Mouse (Mus musculus): ENCODE results near the gene Mef2b. TPM values are rescaled to one million over a fixed set of nuclear protein-coding genes. Genes with fewer than 3 reads are reported as not detected.

The Mef2b gene
- polyA plus RNA-seq, 1 experiment from 2014 or later = 0.45 TPM

DNA sequence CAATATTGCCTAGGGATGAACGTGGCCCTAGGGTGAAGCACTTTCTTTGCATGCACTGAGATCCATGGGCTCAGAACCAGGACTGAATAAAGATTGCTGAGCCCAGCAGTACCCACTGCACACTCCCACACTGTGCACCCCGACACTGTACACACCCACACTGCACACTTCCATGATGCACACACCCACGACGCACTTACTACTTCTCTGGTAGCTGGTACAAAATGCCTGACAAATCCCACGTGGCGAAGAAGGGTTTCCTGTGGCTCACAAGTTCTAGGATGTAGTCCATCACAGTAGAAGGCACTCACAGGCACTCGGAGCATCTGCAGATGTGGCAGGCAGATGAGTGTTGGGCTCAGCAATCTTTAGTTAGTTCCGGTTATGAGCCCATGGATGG, 14.5 kb upstream of the Mef2b start:
- H3K4me1 ChIP-seq (ENCODE audit: control insufficient read depth, insufficient read depth, low read length) = no peaks in the 10 kb centered on the region
- ATAC-seq (replicated peaks; ENCODE audit: insufficient number of reproducible peaks, low FRiP score, low TSS enrichment, low read depth) (no peak), DNase-seq (ENCODE audit: low spot score) (no peak)
- no peak overlapping the region for H3K9ac ChIP-seq (replicated peaks; ENCODE audit: low read length)
- no peaks in the 10 kb centered on the region for H3K9me3 ChIP-seq (replicated peaks; ENCODE audit: control insufficient read depth, low read length)
- no peaks in the 10 kb centered on the region for H3K36me3 ChIP-seq (replicated peaks; ENCODE audit: control insufficient read depth, insufficient read depth, low read depth, low read length)
- peaks cover 5% of the 10 kb centered on the region; the same call in 1 of the 2 replicates for H3K27me3 ChIP-seq (ENCODE audit: control insufficient read depth, insufficient read depth, low read length)
- 65% methylated on average over 8 of the region's 8 CpGs for WGBS
- H3K4me2 ChIP-seq (ENCODE audit: low read depth, low read length) = no peak overlapping the region
- no peak overlapping the region for H3K4me3 ChIP-seq (ENCODE audit: low read depth, low read length)
- H3K27ac ChIP-seq (replicated peaks; ENCODE audit: low read depth, low read length) = no peak overlapping the region

DNA sequence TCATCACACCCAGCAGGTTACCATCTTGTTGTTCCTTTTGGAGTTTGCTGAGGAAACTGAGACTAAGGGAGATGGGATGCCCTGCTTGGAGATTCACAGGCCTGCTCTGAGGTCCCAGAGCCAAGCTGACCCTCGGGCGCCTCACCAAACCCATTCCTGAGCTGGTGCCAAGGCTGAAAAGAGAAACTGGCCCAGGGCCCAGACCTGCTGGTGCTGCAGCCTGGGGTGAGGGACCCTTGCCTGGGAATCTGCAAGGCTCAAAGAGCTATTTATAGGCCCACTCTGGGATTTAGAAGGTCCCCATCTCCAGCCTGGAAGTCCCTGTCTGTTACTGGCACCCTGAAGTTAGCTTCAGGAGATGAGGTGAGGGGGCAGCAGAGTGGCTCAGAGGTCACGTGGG, 11.1 kb upstream of the Mef2b start:
- Histone ChIP-seq H3K4me3 (ENCODE audit: low read depth, low read length) (no peak overlapping the region), H3K36me3 (replicated peaks; ENCODE audit: control insufficient read depth, insufficient read depth, low read depth, low read length) (no peaks in the 10 kb centered on the region), H3K27me3 (ENCODE audit: control insufficient read depth, insufficient read depth, low read length) (no peaks in the 10 kb centered on the region), H3K4me2 (ENCODE audit: low read depth, low read length) (no peak overlapping the region), H3K4me1 (ENCODE audit: control insufficient read depth, insufficient read depth, low read length) (no peaks in the 10 kb centered on the region; the same call in 1 of the 2 replicates), H3K27ac (replicated peaks; ENCODE audit: low read depth, low read length) (no peak overlapping the region), H3K9me3 (replicated peaks; ENCODE audit: control insufficient read depth, low read length) (no peaks in the 10 kb centered on the region), H3K9ac (replicated peaks; ENCODE audit: low read length) (no peak overlapping the region)
- DNase-seq (ENCODE audit: low spot score) (no peak), ATAC-seq (replicated peaks; ENCODE audit: insufficient number of reproducible peaks, low FRiP score, low TSS enrichment, low read depth) (no peak)
- WGBS = 75% methylated on average over 3 of the region's 3 CpGs

DNA sequence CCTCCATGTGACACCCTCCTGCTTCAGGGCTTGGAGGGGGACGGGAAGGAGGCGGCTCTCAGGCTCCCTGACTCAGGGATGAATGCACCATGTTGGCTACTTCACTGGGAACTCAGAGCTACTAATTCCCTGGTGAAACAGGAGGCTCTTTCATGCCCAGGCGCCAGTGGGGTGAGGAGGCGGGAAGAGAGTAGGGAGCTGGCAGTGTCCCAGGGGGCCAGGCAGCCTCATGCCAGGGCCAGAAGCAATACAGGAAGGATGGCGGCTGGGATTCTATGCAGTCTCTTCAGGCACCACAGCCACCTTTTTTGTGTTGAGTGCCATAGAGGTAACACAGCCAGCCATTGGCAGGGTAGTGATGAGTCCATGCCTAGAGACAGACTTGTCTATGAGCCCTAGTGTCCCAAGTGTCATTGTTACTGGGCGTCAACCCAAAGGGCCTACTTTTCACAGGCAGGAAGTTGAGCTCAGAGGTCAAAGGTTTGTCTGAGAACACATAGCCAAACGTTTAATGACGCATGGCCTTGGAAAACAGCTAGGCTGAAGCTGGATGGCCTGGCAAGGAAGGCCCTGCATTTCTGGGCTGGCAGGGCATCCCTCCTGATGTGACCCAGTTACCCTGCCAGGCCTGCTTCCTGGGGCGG, 10.1 kb upstream of the Mef2b start:
- no peak for ATAC-seq (replicated peaks; ENCODE audit: insufficient number of reproducible peaks, low FRiP score, low TSS enrichment, low read depth)
- Histone ChIP-seq H3K36me3 (replicated peaks; ENCODE audit: control insufficient read depth, insufficient read depth, low read depth, low read length) (no peaks in the 10 kb centered on the region; the same call in none of the 2 replicates), H3K9ac (replicated peaks; ENCODE audit: low read length) (no peak overlapping the region), H3K4me2 (ENCODE audit: low read depth, low read length) (no peak overlapping the region), H3K27me3 (ENCODE audit: control insufficient read depth, insufficient read depth, low read length) (no peaks in the 10 kb centered on the region), H3K4me1 (ENCODE audit: control insufficient read depth, insufficient read depth, low read length) (no peaks in the 10 kb centered on the region; the same call in 1 of the 2 replicates), H3K27ac (replicated peaks; ENCODE audit: low read depth, low read length) (no peak overlapping the region), H3K9me3 (replicated peaks; ENCODE audit: control insufficient read depth, low read length) (no peaks in the 10 kb centered on the region), H3K4me3 (ENCODE audit: low read depth, low read length) (no peak overlapping the region)
- DNase-seq (ENCODE audit: low spot score) = no peak
- 61% methylated on average over 9 of the region's 9 CpGs for WGBS

DNA sequence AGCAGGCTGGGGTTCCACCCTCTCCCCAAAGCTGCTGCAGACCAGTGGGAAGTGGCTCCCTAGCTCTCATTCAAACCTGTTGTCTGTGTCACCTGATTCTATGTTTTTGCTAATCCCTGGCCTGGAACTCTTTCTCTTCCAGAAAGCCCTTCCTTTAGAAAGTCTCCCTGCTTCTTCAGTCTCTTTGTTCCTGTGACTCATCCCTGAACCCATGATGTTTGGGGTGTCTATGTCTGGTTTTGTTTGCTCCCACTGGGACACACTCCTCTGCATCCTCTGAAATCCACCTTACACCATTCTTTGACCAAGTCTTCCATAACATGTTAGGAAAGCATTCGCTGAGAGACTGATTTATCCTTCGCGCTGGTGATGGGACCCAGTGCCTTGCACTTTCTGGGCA, 9.4 kb upstream of the Mef2b start:
- no peak for ATAC-seq (replicated peaks; ENCODE audit: insufficient number of reproducible peaks, low FRiP score, low TSS enrichment, low read depth)
- no peak overlapping the region for H3K4me3 ChIP-seq (ENCODE audit: low read depth, low read length)
- no peaks in the 10 kb centered on the region; the same call in 1 of the 2 replicates for H3K4me1 ChIP-seq (ENCODE audit: control insufficient read depth, insufficient read depth, low read length)

DNA sequence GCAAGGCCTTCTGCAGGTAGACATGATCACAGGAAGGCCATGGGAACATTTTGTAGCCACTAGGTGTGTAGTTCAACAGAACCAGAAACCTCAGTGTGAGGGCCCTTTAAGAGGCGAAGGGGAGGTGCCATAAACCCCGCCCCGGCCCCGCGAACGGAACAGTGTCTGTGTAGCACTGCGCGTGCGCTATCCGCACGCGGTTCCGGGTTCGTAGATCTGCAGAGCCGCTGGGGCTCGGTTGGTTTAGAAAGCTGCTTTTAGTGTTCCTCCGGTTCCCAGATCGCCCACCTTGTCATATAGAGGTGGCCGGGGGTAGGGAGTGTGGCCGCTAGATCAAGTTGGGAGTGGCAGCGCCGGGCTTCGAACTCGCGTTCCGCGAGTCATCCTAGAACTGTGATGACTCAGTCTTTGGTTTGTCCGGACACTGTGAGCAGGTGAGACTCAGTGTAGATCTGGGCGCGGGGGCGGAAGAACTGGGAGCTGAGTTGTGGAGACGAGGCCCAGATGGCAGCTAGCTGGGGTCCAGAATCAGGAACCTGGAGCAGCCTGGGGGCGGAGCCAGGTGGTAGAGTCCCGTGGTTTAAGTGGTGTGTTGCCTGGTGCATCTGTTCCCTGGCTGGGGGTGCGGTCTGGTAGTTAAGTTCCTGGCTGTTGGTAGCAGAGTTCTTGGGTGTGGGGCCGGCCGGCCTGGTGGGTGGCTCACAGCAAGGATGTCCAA, 8.2 kb upstream of the Mef2b start, which contains the start of gene Nr2c2ap:
TSS of gene Nr2c2ap (plus strand) at position 168 of the 718 bp plus-strand sequence.
- no peak within 1 kb of the TSS for H3K27ac ChIP-seq (replicated peaks; ENCODE audit: low read depth, low read length)
- peak; percentile 91 for DNase-seq (ENCODE audit: low spot score)
- H3K4me2 ChIP-seq (ENCODE audit: low read depth, low read length) = peak within 1 kb of the TSS; percentile 78
- WGBS = 1% methylated on average over 37 of the region's 37 CpGs
- no peaks in the 10 kb centered on the region for H3K9me3 ChIP-seq (replicated peaks; ENCODE audit: control insufficient read depth, low read length)
- peak within 1 kb of the TSS; percentile 69 for H3K9ac ChIP-seq (replicated peaks; ENCODE audit: low read length)
- H3K36me3 ChIP-seq (replicated peaks; ENCODE audit: control insufficient read depth, insufficient read depth, low read depth, low read length) = peaks cover 5% of the 10 kb centered on the region
- H3K27me3 ChIP-seq (ENCODE audit: control insufficient read depth, insufficient read depth, low read length) = no peaks in the 10 kb centered on the region
- H3K4me1 ChIP-seq (ENCODE audit: control insufficient read depth, insufficient read depth, low read length) = no peaks in the 10 kb centered on the region; the same call in 1 of the 2 replicates
- peak; percentile 76 for ATAC-seq (replicated peaks; ENCODE audit: insufficient number of reproducible peaks, low FRiP score, low TSS enrichment, low read depth)
- H3K4me3 ChIP-seq (ENCODE audit: low read depth, low read length) = peak within 1 kb of the TSS; percentile 65

More for the DNA sequence above, 9.4 kb upstream of the Mef2b start:
- no peak overlapping the region for H3K27ac ChIP-seq (replicated peaks; ENCODE audit: low read depth, low read length)
- H3K9ac ChIP-seq (replicated peaks; ENCODE audit: low read length) = no peak overlapping the region
- WGBS = 95% methylated on average over 3 of the region's 3 CpGs
- no peak overlapping the region for H3K4me2 ChIP-seq (ENCODE audit: low read depth, low read length)
- DNase-seq (ENCODE audit: low spot score) = no peak
- H3K27me3 ChIP-seq (ENCODE audit: control insufficient read depth, insufficient read depth, low read length) = no peaks in the 10 kb centered on the region
- peaks cover 5% of the 10 kb centered on the region for H3K36me3 ChIP-seq (replicated peaks; ENCODE audit: control insufficient read depth, insufficient read depth, low read depth, low read length)
- H3K9me3 ChIP-seq (replicated peaks; ENCODE audit: control insufficient read depth, low read length) = no peaks in the 10 kb centered on the region

DNA sequence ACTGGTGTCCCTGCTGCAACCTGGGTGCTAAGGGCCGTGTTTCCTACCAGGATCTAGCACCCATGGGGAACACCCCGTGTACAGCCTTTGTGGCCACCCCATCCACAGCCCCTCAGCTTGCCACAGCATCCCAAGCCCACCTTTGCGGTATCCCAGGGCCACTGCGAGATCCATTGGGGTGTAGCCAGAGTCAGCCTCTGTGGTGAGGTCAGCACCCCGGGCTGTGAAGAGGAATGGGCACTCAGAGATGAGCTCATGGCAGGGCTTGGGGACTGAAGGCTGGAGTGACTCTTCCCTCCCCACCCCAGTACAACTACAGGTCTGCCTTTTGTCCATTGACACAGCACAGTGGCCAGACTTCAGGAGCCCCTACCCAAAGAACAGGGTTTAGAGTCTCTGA, 5.4 kb upstream of the Mef2b start:
- Histone ChIP-seq H3K27ac (replicated peaks; ENCODE audit: low read depth, low read length) (no peak overlapping the region), H3K4me1 (ENCODE audit: control insufficient read depth, insufficient read depth, low read length) (peaks cover 2% of the 10 kb centered on the region), H3K9me3 (replicated peaks; ENCODE audit: control insufficient read depth, low read length) (no peaks in the 10 kb centered on the region), H3K36me3 (replicated peaks; ENCODE audit: control insufficient read depth, insufficient read depth, low read depth, low read length) (peaks cover 5% of the 10 kb centered on the region), H3K4me3 (ENCODE audit: low read depth, low read length) (no peak overlapping the region), H3K27me3 (ENCODE audit: control insufficient read depth, insufficient read depth, low read length) (no peaks in the 10 kb centered on the region), H3K9ac (replicated peaks; ENCODE audit: low read length) (no peak overlapping the region), H3K4me2 (ENCODE audit: low read depth, low read length) (no peak overlapping the region)
- WGBS = 92% methylated on average over 5 of the region's 5 CpGs
- ATAC-seq (replicated peaks; ENCODE audit: insufficient number of reproducible peaks, low FRiP score, low TSS enrichment, low read depth) (no peak), DNase-seq (ENCODE audit: low spot score) (no peak)

DNA sequence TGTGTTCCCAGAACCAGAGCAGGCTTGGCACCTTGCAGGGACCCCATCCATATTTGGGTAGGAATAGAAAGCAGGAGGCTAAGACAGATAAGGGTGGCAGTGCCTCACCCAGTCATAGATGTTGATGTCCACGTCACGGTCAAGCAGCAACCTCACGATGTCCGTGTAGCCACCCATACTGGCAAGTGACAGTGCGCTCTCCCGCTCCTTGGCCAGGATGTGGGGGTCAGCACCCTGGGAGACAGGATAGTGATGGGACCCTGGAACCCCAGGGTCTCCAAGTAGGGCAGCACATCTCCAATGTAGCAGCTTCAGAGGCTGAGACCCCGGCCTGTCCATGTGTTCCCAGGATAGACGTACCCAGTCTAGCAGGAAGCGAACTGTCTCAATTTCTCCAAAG, 4.6 kb upstream of the Mef2b start:
- Histone ChIP-seq H3K9me3 (replicated peaks; ENCODE audit: control insufficient read depth, low read length) (no peaks in the 10 kb centered on the region), H3K27me3 (ENCODE audit: control insufficient read depth, insufficient read depth, low read length) (no peaks in the 10 kb centered on the region), H3K27ac (replicated peaks; ENCODE audit: low read depth, low read length) (no peak overlapping the region), H3K4me3 (ENCODE audit: low read depth, low read length) (no peak overlapping the region), H3K4me1 (ENCODE audit: control insufficient read depth, insufficient read depth, low read length) (peaks cover 2% of the 10 kb centered on the region), H3K4me2 (ENCODE audit: low read depth, low read length) (no peak overlapping the region), H3K36me3 (replicated peaks; ENCODE audit: control insufficient read depth, insufficient read depth, low read depth, low read length) (peaks cover 5% of the 10 kb centered on the region), H3K9ac (replicated peaks; ENCODE audit: low read length) (no peak overlapping the region)
- ATAC-seq (replicated peaks; ENCODE audit: insufficient number of reproducible peaks, low FRiP score, low TSS enrichment, low read depth) (no peak), DNase-seq (ENCODE audit: low spot score) (no peak)
- WGBS = 92% methylated on average over 9 of the region's 9 CpGs

DNA sequence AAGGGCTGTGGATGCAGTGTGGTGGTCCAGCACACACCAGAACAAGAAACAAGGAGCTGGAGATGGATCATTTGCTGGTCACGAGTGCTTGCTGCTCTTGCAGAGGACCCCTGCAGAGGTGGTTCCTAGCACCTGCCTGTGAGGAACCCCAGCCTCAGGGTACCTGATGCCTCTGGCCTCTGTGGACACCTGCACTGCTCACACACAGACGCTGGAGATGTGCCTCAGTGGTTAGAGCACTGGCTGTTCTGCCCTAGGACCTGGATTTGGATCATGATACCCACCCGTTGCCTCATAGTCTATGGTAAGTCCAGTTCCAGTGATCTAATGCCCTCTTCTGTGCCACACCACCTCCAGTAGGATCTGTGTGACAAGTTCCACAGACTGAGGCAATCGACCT, 2.9 kb upstream of the Mef2b start:
- H3K4me3 ChIP-seq (ENCODE audit: low read depth, low read length) = no peak overlapping the region
- WGBS = 90% methylated on average over 4 of the region's 4 CpGs
- H3K27me3 ChIP-seq (ENCODE audit: control insufficient read depth, insufficient read depth, low read length) = no peaks in the 10 kb centered on the region
- H3K36me3 ChIP-seq (replicated peaks; ENCODE audit: control insufficient read depth, insufficient read depth, low read depth, low read length) = peaks cover 5% of the 10 kb centered on the region
- H3K9ac ChIP-seq (replicated peaks; ENCODE audit: low read length) = no peak overlapping the region
- no peak for DNase-seq (ENCODE audit: low spot score)
- H3K4me2 ChIP-seq (ENCODE audit: low read depth, low read length) = no peak overlapping the region
- H3K9me3 ChIP-seq (replicated peaks; ENCODE audit: control insufficient read depth, low read length) = no peaks in the 10 kb centered on the region
- peaks cover 5% of the 10 kb centered on the region for H3K4me1 ChIP-seq (ENCODE audit: control insufficient read depth, insufficient read depth, low read length)
- no peak overlapping the region for H3K27ac ChIP-seq (replicated peaks; ENCODE audit: low read depth, low read length)
- ATAC-seq (replicated peaks; ENCODE audit: insufficient number of reproducible peaks, low FRiP score, low TSS enrichment, low read depth) = no peak
